Mouse (Mus musculus): ENCODE results near the gene Btbd35f10. TPM values are rescaled to one million over a fixed set of nuclear protein-coding genes. Genes with fewer than 3 reads are reported as not detected.

Btbd35f10 gene
- not detected for polyA plus RNA-seq (2014; fragmentation: Illumina TruSeq; extraction: RNeasy Lipid Tissue Mini Kit (QIAGEN cat#74804); ENCODE audit: low read depth, low replicate concordance)

GRCm38 (mm10) chrX:3752785-3753184 lies at the start of gene Btbd35f10:
Gene Btbd35f10, minus strand, starts transcription at chrX:3752885.

Other genes starting within 250 kb of the Btbd35f10 start
- gene Btbd35f18, start 52.7 kb downstream of the Btbd35f10 start, polyA plus RNA-seq (2014; fragmentation: Illumina TruSeq; extraction: RNeasy Lipid Tissue Mini Kit (QIAGEN cat#74804); ENCODE audit: low read depth, low replicate concordance): not detected
- gene Btbd35f16, start 204.1 kb upstream of the Btbd35f10 start, polyA plus RNA-seq (2014; fragmentation: Illumina TruSeq; extraction: RNeasy Lipid Tissue Mini Kit (QIAGEN cat#74804); ENCODE audit: low read depth, low replicate concordance): not detected